Mouse (Mus musculus) gastrocnemius, adult 2 months (tissue): ENCODE measurements around the gene Tmem253. TPM values are rescaled to one million over a fixed set of nuclear protein-coding genes. Genes with fewer than 3 reads are reported as not detected.

Source experiments
- DNase-seq: peaks from one replicate; pipeline ENCODE4 v3.0.0; 2022
- H3K27ac ChIP-seq: fragments of 200-600 bp; 2 replicates; pipeline ENCODE4 v1.8.1; 2022; ENCODE audit warnings: mild to moderate bottlenecking
- H3K4me3 ChIP-seq: fragments of 200-600 bp; 2 replicates; pipeline ENCODE4 v1.8.1; 2022; ENCODE audit warnings: mild to moderate bottlenecking, moderate library complexity
- CTCF ChIP-seq: fragments of 200-600 bp; IDR thresholded peaks from 2 replicates; pipeline ENCODE4 v1.8.1; 2022; ENCODE audit warnings: antibody characterized with exemption, mild to moderate bottlenecking, moderate library complexity
- intact Hi-C: fragments of 180-260 bp; cut with DNase I; formaldehyde crosslinking; loops from one replicate; pipeline ENCODE4 v1.15.1; 2025
- total RNA-seq, 2 experiments: library from RNA; stranded (reverse); gene quantifications; 2 replicates each; pipeline ENCODE4 v1.2.3; 2021

Gene Tmem253
- total RNA-seq, 2 experiments from 2014 or later: 0.46 to 2.6 TPM

DNA sequence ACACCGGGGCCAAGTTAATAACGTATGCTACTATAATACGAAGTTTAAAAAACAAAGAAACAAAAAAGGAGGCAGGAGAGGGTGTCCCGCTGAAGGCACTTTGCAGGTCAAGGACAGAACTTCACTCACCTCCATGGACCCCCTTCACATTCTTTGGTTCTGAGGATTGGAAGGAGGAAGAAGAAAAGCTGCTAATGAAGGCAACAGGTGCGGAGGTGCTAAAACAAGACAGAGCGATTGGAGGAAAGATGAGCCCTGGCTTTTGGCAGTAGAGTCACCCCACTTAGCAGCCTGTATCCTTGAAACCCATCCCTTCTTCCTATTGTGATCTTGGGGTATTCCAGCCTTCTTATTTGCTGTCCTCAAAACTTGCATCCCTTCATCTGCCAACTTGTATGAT is 5.6 kb upstream of the Tmem253 start:
- DNase-seq: no peak
- Histone ChIP-seq H3K27ac (no peak overlapping the region), H3K4me3 (no peak overlapping the region)
- intact Hi-C loops: loop anchor here (5.0 kb wide), 2 partner anchors 108 to 123 kb away; no protein-coding TSS in a partner anchor
- TF ChIP-seq CTCF: no peak

DNA sequence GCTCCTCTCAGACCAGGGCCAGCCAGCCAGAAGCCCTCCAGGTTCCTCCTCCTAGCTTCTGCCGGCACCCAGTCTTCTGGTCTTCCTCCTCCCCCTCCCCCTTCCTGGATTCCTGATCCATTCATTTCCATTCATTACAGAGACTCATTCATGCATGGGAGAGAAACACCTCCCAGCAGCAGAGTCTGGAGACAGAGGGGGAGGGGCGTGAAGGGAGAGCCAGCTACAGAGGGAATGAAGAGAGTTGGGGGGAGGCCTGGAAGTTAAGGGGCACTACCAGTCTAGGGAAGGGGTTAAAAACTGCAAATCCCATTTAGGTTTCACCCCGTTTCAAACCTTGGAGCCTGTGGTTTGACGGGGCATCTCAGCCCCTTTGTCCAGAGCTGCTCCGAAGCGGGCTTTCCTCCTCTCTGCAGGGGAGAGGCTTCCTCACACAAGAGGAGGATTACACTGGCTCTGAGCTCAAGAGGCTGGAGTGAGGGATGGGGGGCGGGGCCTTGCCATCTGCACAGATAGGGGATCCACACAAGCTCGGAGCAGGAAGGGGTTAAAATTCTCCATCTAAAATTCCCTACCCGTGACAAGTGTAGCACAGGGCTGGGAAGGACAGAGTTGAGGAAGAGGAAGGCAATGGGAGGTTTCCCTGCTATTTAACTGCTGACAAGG is 4.9 kb upstream of the Tmem253 start:
- intact Hi-C loops: no loop called here
- no peak overlapping the region for H3K4me3 ChIP-seq

DNA sequence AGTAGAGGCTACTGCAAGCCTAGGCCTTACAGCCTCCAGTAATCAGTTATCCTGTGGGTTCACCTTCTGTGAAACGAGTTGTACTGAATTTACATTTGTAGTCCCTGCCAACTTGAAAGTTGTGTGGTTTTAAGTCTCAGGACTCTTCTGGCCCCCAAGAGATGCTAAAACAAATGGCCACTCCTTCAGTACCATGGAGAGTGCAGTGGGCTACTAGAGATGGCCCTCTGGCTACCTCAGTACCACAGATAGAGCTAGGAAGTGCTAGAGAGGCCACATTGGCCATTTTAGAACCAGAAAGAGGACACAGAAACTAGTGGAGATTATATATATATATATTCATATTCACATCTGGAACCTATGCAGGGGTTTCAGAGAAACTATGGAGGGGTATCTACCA is 3.8 kb upstream of the Tmem253 start:
- TF ChIP-seq CTCF: no peak
- intact Hi-C loops: no loop called here
- no peak overlapping the region; the same call in 1 of the 2 replicates for H3K27ac ChIP-seq

More for the DNA sequence above, 4.9 kb upstream of the Tmem253 start:
- DNase-seq: no peak
- no peak for TF ChIP-seq CTCF
- H3K27ac ChIP-seq: no peak overlapping the region

DNA sequence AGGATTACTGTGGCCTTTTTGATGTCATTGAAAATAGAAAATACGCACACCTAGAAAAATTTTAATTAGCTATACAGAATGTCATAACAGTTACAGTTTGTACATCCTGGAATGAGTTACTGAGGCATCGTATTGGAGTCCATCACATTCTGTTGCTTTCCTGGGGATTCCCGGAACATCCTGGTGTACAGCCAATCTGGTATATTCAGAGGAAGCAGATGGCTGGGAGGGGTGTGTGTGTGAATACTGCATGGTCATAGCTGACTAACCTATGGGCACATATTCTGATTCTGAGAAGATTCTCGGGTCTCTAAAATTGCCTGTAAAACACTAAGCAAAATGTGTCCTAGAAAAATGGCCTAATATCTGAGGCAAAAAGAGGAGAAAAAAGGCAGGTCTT is 3.4 kb upstream of the Tmem253 start:
- intact Hi-C loops: no loop called here
- no peak overlapping the region for H3K27ac ChIP-seq
- no peak for TF ChIP-seq CTCF
- no peak overlapping the region for H3K4me3 ChIP-seq
- no peak for DNase-seq

More for the DNA sequence above, 3.8 kb upstream of the Tmem253 start:
- no peak for DNase-seq
- H3K4me3 ChIP-seq: no peak overlapping the region

DNA sequence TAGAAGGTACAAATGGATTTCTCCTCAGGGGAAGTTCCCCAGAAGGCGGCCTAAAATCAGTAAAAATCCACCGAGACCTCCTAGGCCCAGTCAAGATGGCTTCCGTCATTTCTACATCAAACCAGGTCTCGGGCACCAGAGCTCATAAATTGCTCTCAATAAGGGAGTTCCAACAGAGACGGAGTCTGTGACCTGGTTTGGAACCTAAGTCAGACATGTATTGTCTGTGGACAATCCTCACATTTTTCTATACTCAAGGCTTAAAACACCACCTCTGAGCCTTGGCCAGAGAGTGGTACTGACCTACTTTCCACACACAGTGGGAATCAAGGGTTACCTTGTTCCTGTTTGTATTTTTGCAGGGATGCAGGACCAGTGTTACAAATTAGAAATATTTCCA is 2.9 kb upstream of the Tmem253 start:
- Histone ChIP-seq H3K27ac (peak overlapping the region; percentile 40), H3K4me3 (no peak overlapping the region)
- TF ChIP-seq CTCF: no peak
- intact Hi-C loops: no loop called here
- no peak for DNase-seq

DNA sequence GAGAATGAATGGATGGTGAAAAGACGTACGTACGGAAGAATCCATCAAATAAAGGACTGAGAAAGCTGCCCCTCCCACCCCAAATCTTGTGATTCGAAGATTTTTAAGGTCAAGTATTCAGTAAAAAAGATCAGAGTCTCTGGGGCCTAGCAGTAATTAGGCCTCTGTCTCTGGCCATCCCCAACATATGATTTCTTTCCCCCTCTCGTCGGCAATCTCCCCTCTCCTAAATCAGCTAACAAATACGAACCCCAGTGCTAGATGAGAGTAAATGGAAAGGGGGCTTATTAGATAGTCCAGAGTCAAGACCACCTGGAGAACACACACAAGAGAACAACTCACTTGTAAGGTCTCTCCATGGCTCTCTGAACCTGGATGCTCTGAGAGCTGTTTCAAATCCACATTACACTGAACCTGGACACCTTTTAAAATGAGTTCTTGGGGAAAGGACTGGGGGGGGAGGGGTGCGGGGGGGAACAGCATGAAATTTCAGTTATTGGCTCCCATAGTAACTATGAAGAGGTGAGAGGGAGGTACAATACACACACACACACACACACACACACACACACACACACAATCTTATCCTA is 2.3 kb upstream of the Tmem253 start:
- Histone ChIP-seq H3K4me3 (no peak overlapping the region), H3K27ac (peak overlapping the region; percentile 74)
- no peak for TF ChIP-seq CTCF
- intact Hi-C loops: no loop called here
- no peak for DNase-seq

DNA sequence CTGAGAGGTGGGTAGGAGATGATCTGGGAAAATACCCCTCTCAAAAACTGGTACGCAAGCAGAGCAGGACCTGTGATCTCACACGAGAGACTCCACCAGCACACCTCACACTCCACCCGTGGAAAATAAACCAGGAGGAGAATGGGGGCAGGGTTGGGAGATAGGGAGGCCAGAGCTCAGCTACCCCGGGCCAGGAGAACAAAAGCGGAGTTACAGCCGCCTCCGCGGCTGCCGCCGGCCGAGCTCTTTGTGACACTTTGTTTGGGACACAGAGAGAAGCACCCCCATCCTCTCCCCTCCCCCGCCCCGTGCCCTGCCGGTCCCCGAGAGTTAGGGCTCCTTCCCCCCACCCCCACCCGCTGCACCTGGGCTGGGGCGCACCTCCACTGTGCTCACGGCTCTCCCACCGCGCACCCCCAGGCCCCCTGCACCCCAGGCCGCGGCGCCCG is 1.7 kb upstream of the Tmem253 start:
- peak; percentile 46 for DNase-seq
- intact Hi-C loops: no loop called here
- peak overlapping the region; percentile 74 for H3K27ac ChIP-seq
- TF ChIP-seq CTCF: no peak
- peak overlapping the region; percentile 83 for H3K4me3 ChIP-seq

DNA sequence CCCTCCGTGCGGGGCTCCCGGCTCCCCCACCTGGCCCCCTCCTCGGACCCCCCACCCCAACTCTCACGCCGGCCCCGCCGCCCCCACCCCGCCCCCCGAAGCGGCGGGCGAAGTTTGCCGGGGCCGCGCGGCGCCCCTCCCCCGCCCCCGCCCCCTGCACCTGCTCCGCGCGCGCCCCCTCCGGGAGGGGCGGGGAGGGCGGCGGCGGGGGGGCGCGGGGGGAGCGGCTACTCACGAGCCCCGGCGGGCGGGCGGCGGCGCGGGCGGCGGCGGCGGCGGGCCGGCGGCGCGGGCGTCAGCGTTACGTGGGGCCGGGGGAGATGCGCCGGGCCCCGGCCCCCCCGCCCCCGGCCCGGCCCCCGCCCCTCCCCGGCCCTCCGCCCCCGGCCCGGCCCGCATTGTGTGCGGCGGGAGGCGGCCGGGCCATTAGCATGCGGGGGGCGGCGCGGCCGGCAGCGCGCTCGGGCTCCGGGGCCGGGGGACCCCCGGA is 1.1 kb upstream of the Tmem253 start:
- no peak for TF ChIP-seq CTCF
- DNase-seq: peak; percentile 49

DNA sequence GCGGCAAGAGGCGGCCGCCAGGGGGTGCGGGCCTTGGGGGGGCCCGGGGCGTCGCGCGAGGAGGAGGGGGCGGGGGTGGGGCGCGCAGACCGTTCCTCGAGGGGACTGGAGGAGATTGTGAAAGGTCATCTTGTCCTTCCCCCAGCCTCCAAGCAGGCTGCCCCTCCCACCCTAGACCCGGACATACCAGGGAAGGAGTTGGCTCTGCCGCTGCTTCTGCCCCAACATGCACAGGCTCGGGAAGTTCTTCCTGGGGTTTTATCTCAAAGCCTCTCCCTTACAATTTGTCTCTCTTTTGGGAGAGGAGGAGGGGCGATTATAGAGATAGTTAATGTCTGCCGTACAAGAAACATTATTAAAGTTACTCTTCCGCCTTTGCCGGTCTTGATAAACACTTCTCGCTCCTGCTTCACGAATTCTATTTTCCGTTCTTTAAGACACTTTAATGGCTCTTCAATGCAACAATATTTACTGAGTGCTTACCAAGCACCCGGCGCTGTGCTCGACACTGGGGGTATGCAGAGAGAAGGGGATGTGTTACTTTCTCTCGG is 622 bp upstream of the Tmem253 start:
- DNase-seq: peak; percentile 70
- 0 out of 2 replicates have a peak, but pooled peaks have one; percentile 3 for TF ChIP-seq CTCF
- intact Hi-C loops: no loop called here
- Histone ChIP-seq H3K4me3 (peak overlapping the region; percentile 83), H3K27ac (peak overlapping the region; percentile 91)

More for the DNA sequence above, 1.1 kb upstream of the Tmem253 start:
- peak overlapping the region; percentile 83 for H3K4me3 ChIP-seq
- intact Hi-C loops: no loop called here
- H3K27ac ChIP-seq: peak overlapping the region; percentile 91

DNA sequence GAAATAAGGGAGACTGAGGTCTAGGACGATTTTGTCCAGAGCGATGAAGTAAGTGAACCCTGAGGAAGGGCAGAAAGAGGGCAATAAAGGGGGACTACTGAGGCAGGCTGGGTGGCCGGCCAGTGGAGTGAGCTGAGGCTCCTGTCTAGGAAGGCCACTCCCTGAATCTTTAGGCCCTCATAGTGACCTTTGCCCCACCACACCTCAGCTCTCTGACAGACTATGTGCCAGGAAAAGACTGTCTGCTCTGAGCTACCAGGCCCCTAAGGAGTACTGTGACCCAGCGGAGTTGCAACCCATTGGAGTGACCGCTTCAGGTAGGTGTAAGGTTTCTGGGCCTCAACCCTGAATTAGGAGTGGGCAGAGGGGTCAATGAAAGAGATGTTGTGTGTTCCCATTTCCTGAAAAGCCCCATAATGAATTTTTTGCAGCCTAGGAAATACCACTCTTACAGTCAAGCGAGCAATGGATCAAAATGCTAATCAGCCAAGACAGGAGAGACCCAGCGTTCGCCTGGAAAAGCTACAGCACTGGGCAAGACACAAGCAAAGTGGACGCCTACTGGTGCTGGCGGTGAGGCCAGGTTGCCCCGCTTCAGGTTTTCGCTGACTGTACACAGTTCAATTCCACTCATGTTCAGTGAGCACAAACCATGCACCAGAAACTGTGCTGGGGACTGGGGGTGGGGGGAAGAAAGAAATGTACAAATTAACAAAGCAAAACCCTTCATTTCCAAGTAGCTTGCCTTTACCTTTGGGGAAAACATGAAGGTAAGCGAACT is 1.4 kb downstream of the Tmem253 start:
- TF ChIP-seq CTCF: no peak
- H3K4me3 ChIP-seq: no peak overlapping the region
- no peak for DNase-seq
- peak overlapping the region; percentile 91; the same call in 1 of the 2 replicates for H3K27ac ChIP-seq
- intact Hi-C loops: no loop called here

DNA sequence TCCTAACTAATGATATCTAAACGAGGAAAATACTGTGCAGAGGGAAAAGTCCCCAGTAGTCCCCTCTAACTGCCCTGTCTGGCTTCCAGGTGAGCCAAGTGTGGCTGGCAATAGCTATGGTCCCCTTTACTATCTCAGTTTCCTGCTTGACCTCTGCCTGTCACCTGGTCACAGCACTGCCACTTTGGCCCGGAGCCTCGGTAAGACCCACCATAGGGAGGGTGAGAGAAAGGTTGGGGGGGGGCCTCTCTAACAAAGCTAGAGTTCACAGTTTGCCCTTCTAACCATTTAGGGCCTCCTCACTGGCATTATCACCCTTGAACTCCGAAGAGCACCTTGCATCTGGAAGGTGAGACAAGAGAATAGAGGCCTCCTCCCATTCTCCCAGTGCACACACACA is 2.2 kb downstream of the Tmem253 start:
- no peak for DNase-seq
- no peak overlapping the region for H3K27ac ChIP-seq
- H3K4me3 ChIP-seq: no peak overlapping the region
- intact Hi-C loops: no loop called here
- TF ChIP-seq CTCF: no peak

DNA sequence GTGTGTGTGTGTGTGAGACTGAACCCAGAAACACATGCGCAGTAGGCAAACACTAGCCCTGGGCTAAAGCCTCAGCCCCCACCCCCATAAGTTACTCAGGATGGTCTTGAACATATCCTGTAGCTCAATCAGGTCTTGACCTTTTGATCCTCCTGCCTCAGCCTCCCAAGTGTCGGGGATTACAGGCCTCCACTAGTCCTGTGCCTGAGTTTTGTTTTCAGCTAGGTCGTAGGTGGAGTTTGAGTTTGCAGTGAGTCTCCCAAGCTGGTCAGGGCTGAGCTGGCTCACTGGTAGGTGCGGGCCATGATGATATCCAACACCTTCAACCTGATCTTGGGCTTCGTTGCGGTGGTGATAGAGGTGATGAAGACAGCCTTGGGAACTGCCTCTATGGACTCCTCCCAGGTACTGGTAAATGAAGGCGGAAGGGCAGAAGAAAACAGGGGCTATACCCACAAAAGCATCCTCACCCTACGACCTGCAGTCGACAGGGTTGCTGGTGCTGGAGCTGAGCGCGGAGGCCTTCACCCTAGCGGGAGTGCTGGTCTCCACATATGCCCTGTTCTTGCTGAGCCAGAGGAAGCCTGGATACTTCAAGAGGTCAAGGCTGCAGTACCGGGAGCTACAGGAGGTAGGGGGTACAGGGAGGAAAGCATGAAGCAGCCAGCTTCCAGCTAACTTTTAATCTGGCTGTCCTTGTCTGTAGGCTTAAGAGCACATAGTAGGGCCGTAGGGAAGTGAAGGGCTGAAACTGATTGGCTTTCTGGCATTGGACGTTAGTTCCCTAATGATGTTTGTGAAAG is 3.0 kb downstream of the Tmem253 start:
- TF ChIP-seq CTCF: no peak
- intact Hi-C loops: no loop called here
- DNase-seq: no peak
- Histone ChIP-seq H3K27ac (peak overlapping the region; percentile 96), H3K4me3 (peak overlapping the region; percentile 91)
